Mouse (Mus musculus): ENCODE results near the gene Ces1d. TPM values are rescaled to one million over a fixed set of nuclear protein-coding genes. Genes with fewer than 3 reads are reported as not detected.
"Not testable (repeated sequence)": the region's sequence is repeated elsewhere in the genome, so short reads cannot be mapped to it uniquely, and the experiment has no call there.

The Ces1d gene
- total RNA-seq (2021), result under 1 TPM in 1 of 2 experiments, not detected in 1; 0.42 TPM

- DNase-seq (ENCODE audit: extremely low spot score in 1 of 2, low spot score in 1 of 2), result no peak
These were observed at the start of gene Ces1d for GRCm38 (mm10) chr8:93197685-93198525. Gene Ces1d, minus strand, starts transcription at chr8:93197838.

DNA sequence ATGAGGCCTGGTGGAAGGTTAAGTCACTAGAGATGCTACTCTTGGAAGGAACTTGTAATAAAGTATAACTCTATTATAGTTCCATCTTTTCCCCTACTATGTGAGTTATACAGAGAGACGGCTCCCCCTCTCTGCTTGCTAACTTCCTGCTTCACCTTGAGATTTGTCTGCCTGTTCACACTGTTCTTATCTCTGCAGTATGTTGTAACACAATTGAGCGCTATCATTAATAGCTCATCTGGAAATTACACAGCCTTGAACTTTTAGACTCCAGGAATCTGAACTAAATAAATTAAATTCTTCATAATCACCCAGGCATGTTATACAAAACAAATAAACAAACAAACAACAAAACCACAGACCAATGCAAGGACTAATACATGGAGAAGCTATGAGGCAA is 48.4 kb upstream of the Ces1d start:
- no peak for DNase-seq (ENCODE audit: extremely low spot score in 1 of 2, low spot score in 1 of 2)

GRCm38 (mm10) chr8:93239884-93240283 is 42.2 kb upstream of the Ces1d start:
- no peak for DNase-seq (ENCODE audit: extremely low spot score in 1 of 2, low spot score in 1 of 2)

DNA sequence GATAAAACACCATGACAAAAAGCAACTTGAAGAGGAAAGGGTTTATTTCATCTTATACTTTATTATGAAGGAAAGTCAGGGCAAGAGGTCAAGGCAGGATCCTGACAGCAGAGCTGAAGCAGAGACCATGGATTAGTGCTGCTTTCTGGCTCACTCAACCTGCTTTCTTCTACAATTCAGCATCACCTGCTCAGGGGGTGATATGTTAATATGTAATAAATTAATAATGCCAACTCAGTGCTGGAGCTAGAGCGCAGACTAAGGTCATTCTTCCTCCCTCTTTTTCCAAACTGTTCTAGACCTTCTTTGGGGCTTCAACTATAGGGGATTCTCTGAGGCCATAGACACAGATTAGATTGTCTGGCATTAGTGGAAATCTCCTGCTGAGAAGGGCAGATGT is 38.0 kb upstream of the Ces1d start:
- DNase-seq (ENCODE audit: extremely low spot score in 1 of 2, low spot score in 1 of 2), result no peak

- no peak for DNase-seq (ENCODE audit: extremely low spot score in 1 of 2, low spot score in 1 of 2)
These were observed 37.1 kb upstream of the Ces1d start for GRCm38 (mm10) chr8:93234706-93235105.

DNA sequence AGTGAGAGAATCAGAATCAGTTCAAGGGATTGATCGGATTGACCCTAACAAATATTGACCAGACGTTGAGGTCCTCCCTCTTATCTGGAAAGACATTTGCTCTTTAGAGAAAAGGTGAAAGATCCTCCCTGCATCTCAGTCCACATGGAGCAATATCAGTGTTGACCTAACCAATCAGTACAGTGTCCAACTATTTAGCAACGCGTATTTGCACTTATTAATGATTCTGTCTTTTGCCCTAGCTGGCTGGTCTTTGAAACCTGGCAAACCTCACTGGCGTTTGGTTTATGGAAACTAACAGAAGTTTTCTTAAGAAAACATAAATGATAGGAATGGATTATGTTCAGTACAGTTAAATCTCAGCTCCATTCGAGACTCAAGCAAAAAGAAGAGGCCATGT is 36.4 kb upstream of the Ces1d start:
- DNase-seq (ENCODE audit: extremely low spot score in 1 of 2, low spot score in 1 of 2), result no peak

- no peak for DNase-seq (ENCODE audit: extremely low spot score in 1 of 2, low spot score in 1 of 2)
These were observed 31.8 kb upstream of the Ces1d start, which contains the start of gene Ces1e for GRCm38 (mm10) chr8:93229446-93229845. Gene Ces1e, minus strand, starts transcription at chr8:93229619.

DNA sequence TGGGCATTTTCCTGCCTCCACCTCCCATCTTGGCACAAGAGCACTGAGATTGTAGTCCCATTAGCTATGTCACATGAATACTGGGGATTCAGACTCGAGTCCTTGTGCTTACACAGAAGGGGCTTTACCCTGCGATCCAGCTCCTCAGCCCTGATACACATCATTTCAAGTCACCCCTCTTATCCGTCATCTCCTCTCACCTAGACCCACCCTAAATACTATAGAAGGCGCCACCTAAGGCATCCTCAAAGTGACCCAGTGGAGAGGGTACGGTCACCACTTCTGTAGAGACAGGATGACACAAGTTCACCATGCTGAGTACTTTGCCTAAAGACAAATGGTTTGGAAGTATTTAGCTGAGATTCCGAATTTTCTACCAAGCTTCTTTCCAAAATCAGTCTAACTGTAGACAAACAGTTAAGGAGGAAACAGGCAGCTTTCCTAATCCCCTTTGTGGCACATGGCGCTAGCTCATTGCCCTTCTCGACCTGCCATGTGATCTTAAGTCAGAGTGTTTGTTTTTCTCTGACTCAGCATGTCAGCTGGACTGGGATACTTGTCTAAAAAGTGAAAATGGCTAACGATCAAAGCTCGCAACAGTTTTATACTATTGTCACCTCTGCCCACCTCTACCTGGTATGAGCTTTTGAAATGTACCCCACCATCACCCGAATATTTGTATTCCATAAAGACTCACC is 31.2 kb upstream of the Ces1d start:
- DNase-seq (ENCODE audit: extremely low spot score in 1 of 2, low spot score in 1 of 2), result no peak

GRCm38 (mm10) chr8:93226471-93226870 is 28.8 kb upstream of the Ces1d start:
- DNase-seq (ENCODE audit: extremely low spot score in 1 of 2, low spot score in 1 of 2), result not testable (repeated sequence)

- DNase-seq (ENCODE audit: extremely low spot score in 1 of 2, low spot score in 1 of 2), result no peak
These were observed 24.3 kb upstream of the Ces1d start for GRCm38 (mm10) chr8:93221896-93222295.

GRCm38 (mm10) chr8:93217867-93218266 is 20.2 kb upstream of the Ces1d start:
- DNase-seq (ENCODE audit: extremely low spot score in 1 of 2, low spot score in 1 of 2), result no peak

DNA sequence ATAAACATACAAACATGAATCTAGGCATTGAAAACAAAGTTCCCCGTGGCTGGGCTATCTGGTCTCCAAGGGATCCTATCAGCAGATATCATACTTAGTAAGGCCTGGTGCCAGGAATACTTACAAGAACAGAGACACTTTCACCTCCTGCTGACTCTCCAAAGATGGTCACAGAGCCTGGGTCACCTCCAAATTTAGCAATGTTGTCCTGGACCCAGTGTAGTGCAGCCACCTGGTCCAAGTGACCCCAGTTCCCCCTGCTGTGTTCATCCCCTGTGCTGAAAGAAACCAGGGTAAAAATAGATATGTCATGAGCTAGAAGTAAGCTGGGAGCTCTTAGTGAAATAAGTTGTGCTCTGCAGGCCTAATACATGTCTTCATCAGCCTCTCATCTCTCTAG is 19.7 kb upstream of the Ces1d start:
- no peak for DNase-seq (ENCODE audit: extremely low spot score in 1 of 2, low spot score in 1 of 2)

GRCm38 (mm10) chr8:93211091-93211490 is 13.5 kb upstream of the Ces1d start:
- no peak for DNase-seq (ENCODE audit: extremely low spot score in 1 of 2, low spot score in 1 of 2)

DNA sequence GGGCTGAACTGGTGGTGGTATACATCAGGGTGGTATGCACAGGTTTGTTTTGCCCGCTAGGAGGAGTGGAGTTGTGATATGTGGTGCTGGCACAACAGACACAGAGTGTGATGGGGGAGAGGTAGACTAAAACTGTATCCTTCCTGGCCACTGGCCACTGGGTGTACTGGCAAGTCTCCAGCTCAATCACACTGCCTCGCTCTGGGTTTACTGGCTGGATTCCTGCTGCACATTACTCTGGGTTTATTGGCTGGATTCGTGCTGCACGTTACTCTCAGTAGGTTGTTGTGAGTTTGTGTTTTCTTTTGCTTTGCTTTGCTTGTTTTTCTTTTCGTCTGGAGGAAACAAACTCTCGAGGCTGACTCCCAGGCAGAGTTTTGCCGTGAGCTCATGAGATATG is 1.5 kb upstream of the Ces1d start:
- DNase-seq (ENCODE audit: extremely low spot score in 1 of 2, low spot score in 1 of 2), result not testable (repeated sequence)

- no peak for DNase-seq (ENCODE audit: extremely low spot score in 1 of 2, low spot score in 1 of 2)
These were observed 1.2 kb downstream of the Ces1d start for GRCm38 (mm10) chr8:93196436-93196835.

DNA sequence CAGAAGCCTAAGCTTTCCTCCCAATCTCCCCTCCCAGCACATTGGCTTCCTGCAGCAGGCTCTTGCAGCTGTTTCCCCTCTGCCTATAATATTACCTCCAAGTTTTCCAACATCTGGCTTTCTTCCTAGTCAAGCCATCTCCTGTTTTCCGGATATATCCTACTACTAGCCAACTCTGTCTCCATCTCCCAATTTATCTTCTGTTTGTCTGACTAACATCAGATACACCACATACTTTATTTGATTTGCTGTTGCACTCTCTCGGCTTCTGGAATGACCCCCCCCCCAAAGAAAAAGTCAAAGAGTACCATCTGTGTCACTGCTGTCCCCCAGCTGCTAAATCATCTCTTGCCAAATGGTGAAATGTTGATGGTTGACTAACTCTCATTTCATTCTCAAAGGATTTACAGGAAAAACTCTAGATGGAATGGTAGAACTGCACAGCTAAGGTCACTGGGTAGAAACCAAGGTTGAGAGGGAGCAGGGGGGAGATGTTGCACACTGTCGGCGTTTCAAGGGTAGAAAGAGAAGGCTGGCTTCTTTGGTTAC is 17.0 kb downstream of the Ces1d start:
- DNase-seq (ENCODE audit: extremely low spot score in 1 of 2, low spot score in 1 of 2), result no peak

DNA sequence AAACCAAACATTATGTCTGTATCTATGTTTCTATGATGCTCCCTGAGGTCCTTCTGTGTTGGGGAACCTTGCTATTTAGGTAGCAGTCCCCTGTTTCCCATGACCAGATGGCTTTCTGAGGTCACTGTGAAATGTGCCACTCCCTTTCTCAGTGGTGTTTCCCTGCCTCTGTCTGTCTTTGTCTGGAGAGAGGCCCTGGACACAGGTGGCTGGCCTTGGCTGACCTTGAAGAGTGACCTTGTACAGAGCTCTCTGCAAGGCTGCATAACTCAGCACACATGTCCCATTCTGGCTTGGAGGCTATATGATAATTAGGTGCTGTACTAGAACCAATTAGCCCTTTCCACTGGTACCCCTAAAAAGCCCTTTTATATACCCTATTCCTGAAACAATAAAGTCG is 21.0 kb downstream of the Ces1d start:
- no peak for DNase-seq (ENCODE audit: extremely low spot score in 1 of 2, low spot score in 1 of 2)

DNA sequence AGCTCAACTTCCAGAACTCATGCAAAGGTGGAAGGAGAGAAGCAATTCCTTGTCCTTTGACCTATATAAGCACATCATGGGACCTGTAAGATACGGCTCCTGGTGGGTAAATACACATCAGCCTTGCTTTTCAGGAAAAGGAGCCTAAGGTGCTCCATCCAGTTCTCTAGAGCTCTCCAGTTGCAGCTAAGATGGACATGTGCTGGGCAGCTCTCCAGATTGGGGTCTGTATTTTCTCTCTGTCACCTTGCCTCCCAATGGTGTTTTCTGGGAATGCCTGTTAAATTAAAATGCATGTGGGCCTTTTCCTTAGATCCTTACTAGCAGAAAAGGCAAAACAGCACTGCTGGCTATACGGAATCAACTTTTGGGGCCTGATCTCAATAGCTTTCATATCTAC is 23.1 kb downstream of the Ces1d start:
- DNase-seq (ENCODE audit: extremely low spot score in 1 of 2, low spot score in 1 of 2), result no peak

GRCm38 (mm10) chr8:93171846-93172590 is 25.6 kb downstream of the Ces1d start:
- DNase-seq (ENCODE audit: extremely low spot score in 1 of 2, low spot score in 1 of 2), result no peak

- DNase-seq (ENCODE audit: extremely low spot score in 1 of 2, low spot score in 1 of 2), result no peak
These were observed 34.3 kb downstream of the Ces1d start for GRCm38 (mm10) chr8:93163363-93163762.

DNA sequence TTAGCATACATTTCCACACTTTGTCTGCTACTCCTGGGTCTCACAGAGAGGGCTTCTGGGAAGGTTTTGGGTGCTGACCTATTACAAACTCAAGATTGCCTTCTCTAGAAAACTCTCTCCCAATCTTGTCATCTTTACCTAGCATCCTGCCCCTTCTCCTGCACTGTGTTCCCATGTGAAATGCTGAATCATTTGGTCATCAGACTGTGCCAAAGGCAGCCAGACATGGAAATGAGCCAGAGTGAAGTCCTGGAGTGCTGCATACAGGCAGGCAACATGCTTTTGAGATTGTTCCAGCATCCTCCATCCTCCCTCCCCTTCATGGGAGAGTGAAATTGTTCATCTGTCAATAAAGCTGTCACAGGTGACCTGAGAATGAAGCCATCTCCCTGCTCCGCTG is 46.2 kb downstream of the Ces1d start:
- DNase-seq (ENCODE audit: extremely low spot score in 1 of 2, low spot score in 1 of 2), result no peak
